Mouse (Mus musculus) cerebellum, adult 9-10 months (tissue): ENCODE results near the gene Slitrk5.
"Not testable (repeated sequence)": the region's sequence is repeated elsewhere in the genome, so short reads cannot be mapped to it uniquely, and the experiment has no call there.

Experiments used
- DNase-seq: peaks from one replicate; pipeline ENCODE4 v3.0.0; 2022

Slitrk5 gene

DNA sequence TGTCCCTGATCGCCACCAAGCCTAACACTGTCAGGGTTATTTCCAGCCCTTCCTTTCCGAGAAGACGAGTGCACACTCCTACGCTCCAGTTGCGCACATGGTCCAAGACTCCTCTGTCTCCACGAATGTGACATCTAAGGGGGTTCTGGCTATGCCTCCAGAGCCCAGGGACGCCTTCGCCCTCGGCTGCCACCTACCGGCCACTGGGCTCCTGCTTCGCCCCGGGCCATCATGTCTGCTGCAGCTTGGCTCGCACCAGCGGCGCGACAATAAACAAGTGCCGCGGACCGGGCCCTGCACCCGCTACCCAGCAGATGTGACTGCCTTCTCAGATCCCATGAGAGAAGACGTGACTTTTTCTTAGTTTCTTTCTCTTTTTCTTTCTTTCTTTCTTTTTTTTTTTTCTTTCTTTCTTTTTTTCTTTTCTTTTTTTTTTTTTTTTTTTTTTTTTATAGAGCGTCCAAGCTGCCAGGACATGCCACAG, at the start of gene Slitrk5:
Gene Slitrk5 (plus strand): TSS at position 434 of the 484 bp plus-strand sequence.
- peak; percentile 94 for DNase-seq

DNA sequence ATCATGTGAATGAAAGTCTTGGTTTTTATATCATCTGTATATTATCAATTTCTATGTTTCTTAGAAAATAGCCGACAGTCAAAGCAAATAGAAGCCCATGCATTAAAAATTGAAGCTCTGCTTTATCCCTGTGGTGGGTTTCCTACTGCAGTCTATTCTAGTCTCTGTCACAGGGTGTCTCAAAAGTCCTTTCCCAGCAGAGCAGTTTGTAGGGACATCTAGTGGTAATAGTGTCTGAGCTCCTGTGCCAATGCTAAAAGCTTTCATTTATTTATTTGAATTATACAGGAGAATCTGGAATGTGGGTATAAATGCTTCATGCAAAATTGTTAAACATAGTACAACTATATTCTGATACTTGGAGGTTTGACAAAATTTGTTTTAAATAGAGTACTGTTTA, 2.0 kb upstream of the Slitrk5 start:
- DNase-seq, result peak; percentile 20

DNA sequence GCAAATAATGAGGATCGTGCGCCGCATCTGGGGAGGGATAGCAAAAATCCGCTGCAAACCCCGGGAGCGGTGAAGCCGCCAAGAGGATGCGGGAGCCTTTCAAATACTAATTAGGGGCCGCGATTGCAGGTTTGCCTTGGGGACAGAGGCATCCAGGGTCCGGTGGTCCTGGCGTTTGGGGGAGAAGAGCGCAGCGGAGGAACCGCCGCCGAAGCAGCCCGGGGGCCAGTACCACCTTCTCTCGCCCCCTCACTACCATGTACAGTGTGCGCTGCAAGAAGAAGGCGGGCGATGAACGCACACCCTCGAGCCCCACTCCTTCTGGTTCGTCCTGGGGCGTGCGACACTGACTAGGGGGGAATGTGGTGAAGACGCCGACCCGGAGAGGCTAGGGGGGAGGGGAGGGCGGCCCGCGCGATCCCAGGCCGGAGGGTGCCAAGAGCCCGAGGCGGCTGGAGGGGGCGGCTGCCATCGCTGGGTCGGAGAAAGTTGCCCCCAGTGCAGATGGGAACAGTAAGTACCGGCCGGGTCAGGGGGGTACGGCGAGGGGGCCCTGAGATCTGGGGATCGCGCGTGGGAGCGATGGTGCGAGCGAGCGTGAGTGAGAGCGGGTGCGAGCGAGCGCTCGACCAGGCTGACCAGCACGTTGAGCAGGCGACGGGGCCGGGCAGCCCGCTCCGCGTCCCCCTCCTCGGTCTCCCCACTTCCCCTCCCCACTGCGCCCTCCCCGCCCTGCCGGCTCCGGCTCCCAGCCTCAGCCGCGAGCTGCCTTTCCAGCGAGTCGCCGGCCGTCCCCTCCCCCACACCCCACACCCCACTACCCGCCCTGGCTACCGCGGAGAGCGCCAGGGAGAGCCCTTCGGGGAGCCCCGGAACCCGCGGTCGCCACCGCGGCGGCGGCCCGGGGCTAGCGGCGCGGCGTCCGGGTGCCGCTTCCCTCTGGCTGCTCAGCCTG, 591 bp downstream of the Slitrk5 start:
- DNase-seq, result peak; percentile 58

DNA sequence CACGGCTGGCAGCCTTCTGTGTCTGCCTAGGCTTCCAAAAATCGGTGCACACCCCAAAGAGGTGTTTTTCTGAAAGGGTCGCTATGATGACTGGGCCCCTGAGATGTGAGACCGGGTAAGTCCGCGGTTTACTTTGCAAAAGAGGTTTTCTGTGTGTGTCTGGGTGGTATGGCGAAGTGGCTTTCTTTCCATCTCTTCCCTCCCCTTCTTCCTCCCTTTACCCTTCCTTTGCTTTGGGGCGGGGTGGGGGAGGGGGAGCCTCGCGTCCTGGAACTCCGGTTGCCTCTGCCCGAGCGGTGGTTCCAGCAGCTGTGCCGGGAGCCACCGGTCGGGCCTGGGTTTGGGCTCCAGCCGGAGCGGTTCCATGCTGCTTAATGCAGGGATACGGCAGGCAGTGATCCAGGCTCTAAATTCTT, 1.3 kb downstream of the Slitrk5 start:
- DNase-seq, result peak; percentile 63

DNA sequence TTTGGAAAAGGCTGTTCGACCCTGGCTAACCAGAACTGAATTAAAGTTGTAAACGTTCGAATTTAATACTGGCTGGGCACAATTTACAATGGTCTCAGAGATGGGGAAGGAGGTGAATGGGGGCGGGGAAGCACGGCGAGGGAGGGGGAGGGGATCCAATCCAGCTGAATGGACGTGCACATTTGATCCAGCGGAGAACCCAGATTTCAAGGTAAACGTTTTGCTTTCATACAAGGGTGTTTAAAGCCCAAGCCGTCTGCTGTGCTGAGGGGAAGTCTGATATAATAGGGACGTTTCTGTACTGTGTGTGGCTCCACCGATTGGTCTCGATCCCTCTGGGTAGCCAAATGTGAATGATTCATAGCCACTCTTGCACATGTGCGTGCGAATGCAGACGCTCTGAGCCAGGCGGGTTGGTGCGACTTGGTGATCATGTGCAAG, 2.0 kb downstream of the Slitrk5 start:
- DNase-seq, result peak; percentile 45

DNA sequence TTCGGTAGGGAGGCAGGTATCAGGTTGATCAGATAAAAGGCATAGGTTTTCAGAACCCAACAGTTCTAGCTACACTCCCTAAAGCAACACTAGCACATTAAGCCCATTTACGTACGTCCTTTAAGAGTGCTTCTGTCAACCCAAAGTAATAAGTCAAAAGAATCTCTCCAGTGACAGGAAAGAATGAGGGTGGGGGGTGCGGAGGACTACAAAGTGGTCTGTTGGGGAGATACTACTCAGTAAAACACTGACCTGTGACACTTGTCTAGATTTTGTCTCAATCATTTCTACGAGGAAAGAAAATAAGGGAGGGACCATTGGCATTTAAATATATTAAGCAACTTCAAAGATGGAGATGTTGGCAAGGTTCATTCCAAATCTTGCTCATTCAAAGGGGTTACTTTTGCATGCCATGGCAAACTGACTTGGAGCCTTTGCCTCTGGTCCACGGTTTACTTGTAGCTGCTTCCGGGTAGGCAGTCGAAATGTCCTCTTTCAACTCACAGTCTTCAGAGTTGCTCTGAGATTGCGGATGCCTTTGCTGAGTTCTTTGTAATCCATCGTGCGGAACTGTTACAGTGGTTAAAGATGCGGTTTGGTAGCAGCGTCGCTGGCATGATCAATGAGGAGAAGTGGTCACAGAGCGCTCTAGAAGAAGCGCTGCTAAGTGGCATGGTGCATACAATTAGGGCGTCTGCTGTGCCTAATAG, 2.6 kb downstream of the Slitrk5 start:
- peak; percentile 18 for DNase-seq

DNA sequence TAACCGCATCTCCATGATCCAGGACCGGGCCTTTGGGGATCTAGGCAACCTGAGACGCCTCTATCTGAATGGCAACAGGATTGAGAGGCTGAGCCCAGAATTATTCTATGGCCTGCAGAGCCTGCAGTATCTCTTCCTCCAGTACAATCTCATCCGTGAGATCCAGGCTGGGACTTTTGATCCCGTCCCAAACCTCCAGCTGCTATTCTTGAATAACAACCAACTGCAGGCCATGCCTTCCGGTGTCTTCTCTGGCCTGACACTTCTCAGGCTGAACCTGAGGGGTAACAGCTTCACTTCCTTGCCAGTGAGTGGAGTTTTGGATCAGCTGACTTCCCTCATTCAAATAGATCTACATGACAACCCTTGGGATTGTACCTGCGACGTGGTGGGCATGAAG, 5.4 kb downstream of the Slitrk5 start:
- DNase-seq, result peak; percentile 23

DNA sequence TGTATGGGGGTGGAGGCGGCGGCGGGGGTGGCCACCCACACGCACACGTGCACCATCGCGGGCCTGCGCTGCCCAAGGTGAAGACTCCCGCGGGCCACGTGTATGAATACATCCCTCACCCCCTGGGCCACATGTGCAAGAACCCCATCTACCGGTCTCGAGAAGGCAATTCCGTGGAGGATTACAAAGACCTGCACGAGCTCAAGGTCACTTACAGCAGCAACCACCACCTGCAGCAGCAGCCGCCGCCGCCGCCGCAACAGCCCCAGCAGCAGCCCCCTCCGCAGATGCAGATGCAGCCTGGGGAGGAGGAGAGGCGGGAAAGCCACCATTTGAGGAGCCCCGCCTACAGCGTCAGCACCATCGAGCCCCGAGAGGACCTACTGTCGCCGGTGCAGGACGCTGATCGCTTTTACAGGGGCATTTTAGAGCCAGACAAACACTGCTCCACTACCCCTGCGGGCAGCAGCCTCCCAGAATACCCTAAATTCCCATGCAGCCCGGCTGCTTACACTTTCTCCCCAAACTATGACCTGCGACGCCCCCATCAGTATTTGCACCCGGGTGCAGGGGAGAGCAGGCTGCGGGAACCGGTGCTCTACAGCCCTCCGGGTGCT, 6.3 kb downstream of the Slitrk5 start:
- peak; percentile 38 for DNase-seq

DNA sequence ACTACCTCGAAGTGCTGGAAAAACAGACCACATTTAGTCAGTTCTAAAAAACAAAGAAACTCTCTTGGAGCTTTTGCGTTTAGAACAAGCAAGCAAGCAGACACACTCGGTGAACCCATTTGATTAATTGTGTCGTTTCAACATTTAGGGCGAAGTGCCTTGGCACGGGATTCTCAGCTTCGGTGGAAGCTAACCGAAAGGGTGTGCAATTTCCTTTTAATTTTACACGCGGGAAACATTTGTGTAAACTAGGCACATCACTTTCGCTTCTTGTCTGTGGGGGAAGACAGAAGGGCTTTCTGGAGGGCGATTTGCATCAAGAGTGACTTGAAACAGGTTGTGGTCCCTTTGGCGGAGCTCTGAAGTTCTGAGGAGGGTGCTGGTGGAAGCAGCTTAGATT, 6.9 kb downstream of the Slitrk5 start:
- peak; percentile 19 for DNase-seq

DNA sequence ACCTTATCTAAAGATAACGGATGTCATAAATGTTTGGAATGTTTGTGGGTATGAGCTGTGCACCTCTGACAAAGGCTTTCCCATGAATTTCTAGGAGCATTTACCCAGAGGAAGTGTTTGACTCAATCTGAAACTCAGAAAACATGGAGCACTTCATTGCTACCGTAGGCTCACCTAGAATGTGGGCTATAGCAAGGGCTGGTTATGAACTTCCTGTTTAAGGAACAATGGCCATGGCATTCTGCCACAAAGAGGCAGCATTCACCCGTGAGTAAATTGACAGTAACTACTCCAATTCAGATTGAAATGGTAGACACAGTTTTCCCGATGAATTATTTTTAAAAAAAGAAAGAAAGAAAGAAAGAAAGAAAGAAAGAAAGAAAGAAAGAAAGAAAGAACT, 8.6 kb downstream of the Slitrk5 start:
- no peak for DNase-seq

DNA sequence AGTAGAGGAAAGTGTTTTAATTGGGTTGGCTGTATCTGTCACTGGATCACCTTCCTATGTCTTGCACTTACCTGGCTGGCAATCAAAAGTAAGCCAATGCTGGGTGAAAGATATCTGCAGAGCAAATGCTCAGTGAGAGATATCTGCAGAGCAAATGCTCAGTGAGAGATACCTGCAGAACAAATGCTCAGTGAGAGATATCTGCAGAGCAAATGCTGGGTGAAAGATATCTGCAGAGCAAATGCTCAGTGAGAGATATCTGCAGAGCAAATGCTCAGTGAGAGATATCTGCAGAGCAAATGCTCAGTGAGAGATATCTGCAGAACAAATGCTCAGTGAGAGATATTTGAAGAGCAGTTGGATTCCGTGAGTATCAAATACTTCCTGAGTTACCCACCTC, 15.2 kb downstream of the Slitrk5 start:
- not testable (repeated sequence) for DNase-seq

DNA sequence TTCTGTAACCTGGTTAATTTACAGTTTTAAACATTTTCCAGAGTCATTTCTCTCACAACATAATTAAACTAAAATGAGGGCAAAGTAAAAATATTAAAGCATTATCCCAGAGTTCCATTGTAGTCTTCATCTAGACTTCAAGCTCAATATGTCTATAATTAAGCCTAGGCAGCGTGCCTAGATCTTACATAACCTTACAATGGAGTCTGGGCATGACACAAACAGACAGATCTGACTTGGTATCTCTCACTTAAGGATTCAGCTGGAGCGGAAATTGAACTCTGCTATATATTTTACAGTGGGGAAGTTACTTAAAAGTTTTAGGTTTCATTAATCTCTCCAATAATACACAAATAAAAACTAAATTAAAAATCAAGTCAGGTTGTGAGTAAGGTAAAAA, 54.9 kb downstream of the Slitrk5 start:
- peak; percentile 9 for DNase-seq
